Mouse (Mus musculus) midbrain, embryonic 15.5 days (tissue): ENCODE results near the gene AI597479. TPM values are rescaled to one million over a fixed set of nuclear protein-coding genes. Genes with fewer than 3 reads are reported as not detected.
A peak's percentile ranks its signal among the peaks of the same experiment; 100 is the strongest.

Experiments used
- ATAC-seq: fragments of 200-750 bp; cut with Nextera tagmentation; replicated peaks from 2 replicates; pipeline ENCODE4 v1.8.0; 2017; ENCODE audit warnings: moderate TSS enrichment
- H3K27ac ChIP-seq: fragments of 300-500 bp; sonication (generic); 2 replicates; pipeline ENCODE4 v1.5.1; 2015; ENCODE audit warnings: mild to moderate bottlenecking, inconsistent platforms
- H3K27me3 ChIP-seq: fragments of 300-500 bp; sonication (generic); replicated peaks from 2 replicates; pipeline ENCODE4 v1.6.1; 2015; ENCODE audit warnings: inconsistent platforms
- H3K36me3 ChIP-seq: fragments of 300-500 bp; sonication (generic); replicated peaks from 2 replicates; pipeline ENCODE4 v1.6.1; 2015; ENCODE audit warnings: inconsistent platforms
- H3K4me1 ChIP-seq: fragments of 300-500 bp; sonication (generic); 2 replicates; pipeline ENCODE4 v1.6.1; 2015; ENCODE audit warnings: inconsistent platforms
- H3K4me2 ChIP-seq: fragments of 300-500 bp; sonication (generic); 2 replicates; pipeline ENCODE4 v1.6.1; 2015; ENCODE audit warnings: inconsistent platforms, mild to moderate bottlenecking, moderate library complexity
- H3K4me3 ChIP-seq: fragments of 300-500 bp; sonication (generic); 2 replicates; pipeline ENCODE4 v1.5.1; 2015; ENCODE audit warnings: mild to moderate bottlenecking, inconsistent platforms
- H3K9ac ChIP-seq: fragments of 300-500 bp; sonication (generic); 2 replicates; pipeline ENCODE4 v1.6.1; 2015; ENCODE audit warnings: mild to moderate bottlenecking, inconsistent platforms
- H3K9me3 ChIP-seq: fragments of 300-500 bp; sonication (generic); 2 replicates; pipeline ENCODE4 v1.6.1; 2016; ENCODE audit warnings: inconsistent platforms
- WGBS: fragments of 180-500 bp; shearing (Covaris S2); methylation state at CpG from one replicate; pipeline ENCODE4 v1.1.7; 2015; ENCODE audit warnings: mixed read lengths; 5-methylcytosine and 5-hydroxymethylcytosine counted together
- polyA plus RNA-seq: library from polyadenylated mRNA; unstranded; fragments of >200 nt; fragmentation: Nextera tagmentation; extraction: Ambion mirVana; gene quantifications from 2 replicates; pipeline ENCODE4 v1.2.1, GENCODE M21; 2015

AI597479 gene
- polyA plus RNA-seq, result 54.0 and 54.5 TPM in 2 replicates

GRCm38 (mm10) chr1:43098031-43098984 is at the start of gene AI597479, which contains the start of gene Tgfbrap1:
AI597479 (plus strand) TSS chr1:43098710.
Tgfbrap1 (minus strand) TSS chr1:43098637.
- Histone ChIP-seq H3K9ac (peak within 1 kb of the TSS; percentile 87), H3K4me3 (peak within 1 kb of the TSS; percentile 72), H3K27me3 (no peaks in the 10 kb centered on the region), H3K4me2 (peak within 1 kb of the TSS; percentile 84), H3K36me3 (peaks cover 8% of the 10 kb centered on the region; the same call in 1 of the 2 replicates), H3K4me1 (peaks cover 27% of the 10 kb centered on the region), H3K9me3 (no peaks in the 10 kb centered on the region), H3K27ac (peak within 1 kb of the TSS; percentile 99)
- WGBS, result under 1% methylated on average over 57 of the region's 57 CpGs
- peak; percentile 97 for ATAC-seq

GRCm38 (mm10) chr1:43051903-43052302 is 46.6 kb upstream of the AI597479 start:
- 96% methylated on average over 5 of the region's 5 CpGs for WGBS
- Histone ChIP-seq H3K27ac (no peak overlapping the region), H3K4me1 (no peaks in the 10 kb centered on the region), H3K27me3 (no peaks in the 10 kb centered on the region), H3K4me2 (no peak overlapping the region), H3K9ac (no peak overlapping the region), H3K36me3 (peaks cover 41% of the 10 kb centered on the region), H3K4me3 (no peak overlapping the region), H3K9me3 (no peaks in the 10 kb centered on the region)
- peak; percentile 40; the same call in 1 of the 2 replicates for ATAC-seq

GRCm38 (mm10) chr1:43065615-43066310 is 32.7 kb upstream of the AI597479 start:
- no peaks in the 10 kb centered on the region for H3K27me3 ChIP-seq
- peaks cover 3% of the 10 kb centered on the region for H3K4me1 ChIP-seq
- H3K36me3 ChIP-seq, result peaks cover 19% of the 10 kb centered on the region
- no peaks in the 10 kb centered on the region for H3K9me3 ChIP-seq
- H3K27ac ChIP-seq, result no peak overlapping the region
- 44% methylated on average over 9 of the region's 9 CpGs for WGBS
- H3K9ac ChIP-seq, result no peak overlapping the region
- ATAC-seq, result peak; percentile 96
- no peak overlapping the region for H3K4me3 ChIP-seq
- H3K4me2 ChIP-seq, result no peak overlapping the region

GRCm38 (mm10) chr1:43066573-43066972 is 31.9 kb upstream of the AI597479 start:
- no peak overlapping the region for H3K4me2 ChIP-seq
- 92% methylated on average over 8 of the region's 8 CpGs for WGBS
- H3K36me3 ChIP-seq, result peaks cover 17% of the 10 kb centered on the region
- no peak overlapping the region for H3K4me3 ChIP-seq
- no peaks in the 10 kb centered on the region for H3K27me3 ChIP-seq
- no peaks in the 10 kb centered on the region for H3K9me3 ChIP-seq
- ATAC-seq, result no peak
- H3K9ac ChIP-seq, result no peak overlapping the region
- peaks cover 3% of the 10 kb centered on the region for H3K4me1 ChIP-seq
- no peak overlapping the region for H3K27ac ChIP-seq

GRCm38 (mm10) chr1:43067551-43067950 is 31.0 kb upstream of the AI597479 start:
- Histone ChIP-seq H3K36me3 (peaks cover 14% of the 10 kb centered on the region; the same call in 1 of the 2 replicates), H3K27ac (no peak overlapping the region), H3K27me3 (no peaks in the 10 kb centered on the region), H3K4me2 (no peak overlapping the region), H3K4me3 (no peak overlapping the region), H3K9me3 (no peaks in the 10 kb centered on the region), H3K4me1 (peaks cover 3% of the 10 kb centered on the region), H3K9ac (no peak overlapping the region)
- 84% methylated on average over 7 of the region's 7 CpGs for WGBS
- ATAC-seq, result no peak

- H3K36me3 ChIP-seq, result peaks cover 18% of the 10 kb centered on the region
Observed at GRCm38 (mm10) chr1:43070726-43071125, 27.8 kb upstream of the AI597479 start.

GRCm38 (mm10) chr1:43072028-43072427 is 26.5 kb upstream of the AI597479 start:
- 90% methylated on average over 8 of the region's 8 CpGs for WGBS
- ATAC-seq, result no peak
- no peaks in the 10 kb centered on the region for H3K27me3 ChIP-seq
- peaks cover 18% of the 10 kb centered on the region for H3K36me3 ChIP-seq
- H3K4me2 ChIP-seq, result no peak overlapping the region
- H3K4me3 ChIP-seq, result no peak overlapping the region
- H3K9ac ChIP-seq, result no peak overlapping the region
- no peaks in the 10 kb centered on the region for H3K4me1 ChIP-seq
- no peak overlapping the region for H3K27ac ChIP-seq
- no peaks in the 10 kb centered on the region for H3K9me3 ChIP-seq

More at GRCm38 (mm10) chr1:43070726-43071125, 27.8 kb upstream of the AI597479 start:
- H3K4me1 ChIP-seq, result peaks cover 1% of the 10 kb centered on the region
- no peaks in the 10 kb centered on the region for H3K27me3 ChIP-seq
- WGBS, result 85% methylated on average over 5 of the region's 5 CpGs
- no peak for ATAC-seq
- H3K4me3 ChIP-seq, result no peak overlapping the region
- H3K4me2 ChIP-seq, result no peak overlapping the region
- no peak overlapping the region for H3K27ac ChIP-seq
- H3K9ac ChIP-seq, result no peak overlapping the region
- H3K9me3 ChIP-seq, result no peaks in the 10 kb centered on the region

- no peak for ATAC-seq
- 79% methylated on average over 1 of the region's 1 CpGs for WGBS
- H3K9me3 ChIP-seq, result no peaks in the 10 kb centered on the region
- H3K4me3 ChIP-seq, result no peak overlapping the region
- no peak overlapping the region for H3K27ac ChIP-seq
- no peak overlapping the region for H3K9ac ChIP-seq
- no peaks in the 10 kb centered on the region for H3K4me1 ChIP-seq
- no peak overlapping the region for H3K4me2 ChIP-seq
- peaks cover 18% of the 10 kb centered on the region for H3K36me3 ChIP-seq
- no peaks in the 10 kb centered on the region for H3K27me3 ChIP-seq
Observed at GRCm38 (mm10) chr1:43072561-43072960, 25.9 kb upstream of the AI597479 start.

- Histone ChIP-seq H3K4me3 (no peak overlapping the region), H3K4me2 (no peak overlapping the region), H3K4me1 (no peaks in the 10 kb centered on the region), H3K9me3 (no peaks in the 10 kb centered on the region), H3K27me3 (no peaks in the 10 kb centered on the region), H3K9ac (no peak overlapping the region), H3K27ac (no peak overlapping the region), H3K36me3 (peaks cover 18% of the 10 kb centered on the region)
- ATAC-seq, result no peak
- WGBS, result 98% methylated on average over 2 of the region's 2 CpGs
Observed at GRCm38 (mm10) chr1:43074791-43075190, 23.7 kb upstream of the AI597479 start.

- no peak overlapping the region for H3K9ac ChIP-seq
- H3K4me2 ChIP-seq, result no peak overlapping the region
- H3K4me3 ChIP-seq, result no peak overlapping the region
- no peaks in the 10 kb centered on the region for H3K4me1 ChIP-seq
- H3K9me3 ChIP-seq, result no peaks in the 10 kb centered on the region
- H3K36me3 ChIP-seq, result peaks cover 10% of the 10 kb centered on the region
- no peak for ATAC-seq
- H3K27me3 ChIP-seq, result no peaks in the 10 kb centered on the region
- H3K27ac ChIP-seq, result no peak overlapping the region
- WGBS, result 91% methylated on average over 2 of the region's 2 CpGs
Observed at GRCm38 (mm10) chr1:43078124-43078523, 20.4 kb upstream of the AI597479 start.

GRCm38 (mm10) chr1:43082946-43083345 is 15.6 kb upstream of the AI597479 start:
- no peak overlapping the region for H3K27ac ChIP-seq
- WGBS, result 89% methylated on average over 5 of the region's 5 CpGs
- no peak overlapping the region for H3K9ac ChIP-seq
- no peak overlapping the region for H3K4me3 ChIP-seq
- no peaks in the 10 kb centered on the region for H3K4me1 ChIP-seq
- H3K4me2 ChIP-seq, result no peak overlapping the region
- no peaks in the 10 kb centered on the region for H3K27me3 ChIP-seq
- no peaks in the 10 kb centered on the region for H3K9me3 ChIP-seq
- no peaks in the 10 kb centered on the region for H3K36me3 ChIP-seq
- ATAC-seq, result no peak

- H3K4me1 ChIP-seq, result peaks cover 31% of the 10 kb centered on the region
- no peaks in the 10 kb centered on the region for H3K36me3 ChIP-seq
- 70% methylated on average over 1 of the region's 1 CpGs for WGBS
- H3K4me3 ChIP-seq, result no peak overlapping the region
- no peak overlapping the region for H3K27ac ChIP-seq
- no peaks in the 10 kb centered on the region for H3K27me3 ChIP-seq
- H3K9me3 ChIP-seq, result no peaks in the 10 kb centered on the region
- ATAC-seq, result no peak
- H3K4me2 ChIP-seq, result no peak overlapping the region
- H3K9ac ChIP-seq, result no peak overlapping the region
Observed at GRCm38 (mm10) chr1:43090418-43090817, 8.1 kb upstream of the AI597479 start.
